Mouse (Mus musculus) kidney, embryonic 15.5 days (tissue): ENCODE measurements around the gene Gm8232. TPM values are rescaled to one million over a fixed set of nuclear protein-coding genes. Genes with fewer than 3 reads are reported as not detected.
"Not testable (repeated sequence)": the region's sequence is repeated elsewhere in the genome, so short reads cannot be mapped to it uniquely, and the experiment has no call there.

ENCODE experiments used
- ATAC-seq: fragments of 200-750 bp; cut with Nextera tagmentation; replicated peaks from 2 replicates; pipeline ENCODE4 v1.8.0; 2017; ENCODE audit warnings: moderate TSS enrichment; ENCODE audit not compliant: low FRiP score
- H3K27ac ChIP-seq: fragments of 300-500 bp; sonication (generic); 2 replicates; pipeline ENCODE4 v1.5.1; 2015; ENCODE audit warnings: mild to moderate bottlenecking, inconsistent platforms
- H3K27me3 ChIP-seq: fragments of 300-500 bp; sonication (generic); 2 replicates; pipeline ENCODE4 v1.6.1; 2015; ENCODE audit warnings: inconsistent platforms
- H3K36me3 ChIP-seq: fragments of 300-500 bp; sonication (generic); 2 replicates; pipeline ENCODE4 v1.6.1; 2015; ENCODE audit warnings: inconsistent platforms
- H3K4me1 ChIP-seq: fragments of 300-500 bp; sonication (generic); 2 replicates; pipeline ENCODE4 v1.6.1; 2015; ENCODE audit warnings: inconsistent platforms
- H3K4me2 ChIP-seq: fragments of 300-500 bp; sonication (generic); 2 replicates; pipeline ENCODE4 v1.6.1; 2015; ENCODE audit warnings: moderate library complexity, mild to moderate bottlenecking, inconsistent platforms
- H3K4me3 ChIP-seq: fragments of 300-500 bp; sonication (generic); replicated peaks from 2 replicates; pipeline ENCODE4 v1.5.1; 2015; ENCODE audit warnings: mild to moderate bottlenecking, inconsistent platforms
- H3K9ac ChIP-seq: fragments of 300-500 bp; sonication (generic); 2 replicates; pipeline ENCODE4 v1.6.1; 2015; ENCODE audit warnings: mild to moderate bottlenecking, inconsistent platforms
- H3K9me3 ChIP-seq: fragments of 300-500 bp; sonication (generic); replicated peaks from 2 replicates; pipeline ENCODE4 v1.6.1; 2016; ENCODE audit warnings: inconsistent platforms
- WGBS: fragments of 180-500 bp; shearing (Covaris S2); methylation state at CpG from one replicate; pipeline ENCODE4 v1.1.7; 2015; ENCODE audit warnings: mixed read lengths; 5-methylcytosine and 5-hydroxymethylcytosine counted together
- polyA plus RNA-seq: library from polyadenylated mRNA; unstranded; fragments of >200 nt; fragmentation: Nextera tagmentation; extraction: Ambion mirVana; gene quantifications from 2 replicates; pipeline ENCODE4 v1.2.1, GENCODE M21; 2015

Gene Gm8232
- polyA plus RNA-seq, result not detected in 2 replicates

DNA sequence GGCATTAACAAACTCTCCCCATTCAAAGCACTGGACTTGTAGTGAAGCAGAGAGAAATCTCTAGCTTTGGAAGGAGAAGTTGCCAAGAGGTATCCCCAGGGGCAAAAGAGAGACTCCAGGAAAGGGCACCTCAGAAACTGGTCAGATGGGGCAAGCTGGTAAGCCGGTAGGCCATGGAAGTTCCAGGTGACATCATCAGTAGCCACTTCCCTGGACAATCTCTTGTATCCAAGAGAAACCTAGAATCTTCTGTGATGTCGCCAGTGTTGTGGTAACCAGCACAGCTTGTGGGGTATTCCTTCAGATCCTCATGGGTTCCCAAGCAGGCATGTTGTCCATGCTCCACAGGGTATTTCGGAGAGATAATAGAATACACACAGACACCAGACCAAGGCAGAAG is at the start of gene Gm8232:
Gene Gm8232 (plus strand): TSS at position 301 of the 400 bp plus-strand sequence.
- 82% methylated on average over 3 of the region's 3 CpGs for WGBS
- ATAC-seq, H3K4me2 ChIP-seq, H3K9ac ChIP-seq, H3K4me3 ChIP-seq, H3K27ac ChIP-seq, H3K27me3 ChIP-seq, H3K4me1 ChIP-seq, H3K9me3 ChIP-seq, H3K36me3 ChIP-seq: not testable (repeated sequence)

- ATAC-seq, H3K9ac ChIP-seq, H3K4me3 ChIP-seq, H3K4me1 ChIP-seq, H3K9me3 ChIP-seq, H3K4me2 ChIP-seq, H3K27me3 ChIP-seq, H3K27ac ChIP-seq, H3K36me3 ChIP-seq: not testable (repeated sequence)
- 83% methylated on average over 4 of the region's 4 CpGs for WGBS
These were observed 49.2 kb upstream of the Gm8232 start for GRCm38 (mm10) chr14:44384233-44384632.

DNA sequence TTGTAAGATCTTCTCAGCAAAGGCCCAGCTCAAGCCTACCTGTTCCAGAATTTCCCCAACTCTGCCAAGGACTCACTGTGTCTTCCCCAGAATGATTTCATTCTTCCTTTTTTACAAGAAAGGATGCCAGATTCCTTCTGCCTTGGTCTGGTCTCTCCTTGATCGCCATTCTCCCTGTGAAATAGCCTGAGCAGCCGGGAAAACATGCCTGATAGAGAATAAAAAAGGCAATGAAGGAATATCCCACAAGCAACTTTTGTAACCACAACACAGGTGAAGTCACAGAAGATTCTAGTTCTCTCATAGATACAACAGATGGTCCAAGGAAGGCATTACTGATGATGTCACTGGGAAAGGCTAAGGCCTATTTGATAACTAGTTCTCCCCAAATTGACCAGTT is 22.8 kb upstream of the Gm8232 start, which contains the start of gene Gm3371:
Gene Gm3371 (minus strand): TSS at position 101 of the 400 bp plus-strand sequence.
- H3K4me2 ChIP-seq, H3K9me3 ChIP-seq, H3K9ac ChIP-seq, H3K4me3 ChIP-seq, H3K4me1 ChIP-seq, H3K36me3 ChIP-seq, H3K27ac ChIP-seq, H3K27me3 ChIP-seq, ATAC-seq: not testable (repeated sequence)
- no CpG with 5 or more reads among the region's 2 CpGs for WGBS

Other genes with a start within 250 kb of the Gm8232 start
- not detected in 2 replicates for gene Gm8212, start 236.0 kb upstream of the Gm8232 start, polyA plus RNA-seq
- not detected in 2 replicates for gene 4930503E14Rik, start 220.4 kb upstream of the Gm8232 start, polyA plus RNA-seq
- gene Gm8220, start 148.1 kb upstream of the Gm8232 start, polyA plus RNA-seq, result not detected in 2 replicates
- gene Gm5930, start 95.1 kb upstream of the Gm8232 start, polyA plus RNA-seq, result not detected in 2 replicates
- gene Gm8229, start 68.3 kb upstream of the Gm8232 start, polyA plus RNA-seq, result not detected in 2 replicates
- not detected in 2 replicates for gene Gm3371, start 22.9 kb upstream of the Gm8232 start, polyA plus RNA-seq
- gene BC061237, start 58.8 kb downstream of the Gm8232 start, polyA plus RNA-seq, result not detected in 2 replicates
- gene Gm17093, start 84.6 kb downstream of the Gm8232 start, polyA plus RNA-seq, result not detected in 2 replicates
- gene Gm8247, start 149.5 kb downstream of the Gm8232 start, polyA plus RNA-seq, result not detected in 2 replicates
- gene Gm5624, start 194.3 kb downstream of the Gm8232 start, polyA plus RNA-seq, result not detected in 2 replicates